Mouse (Mus musculus) intestine, postnatal 0 days (tissue): ENCODE data around the gene 1700024G13Rik. TPM values are rescaled to one million over a fixed set of nuclear protein-coding genes. Genes with fewer than 3 reads are reported as not detected.

Experiments
- ATAC-seq: fragments of 200-750 bp; cut with Nextera tagmentation; 2 replicates; pipeline ENCODE4 v1.8.0; 2017; ENCODE audit warnings: mild to moderate bottlenecking, moderate TSS enrichment, moderate library complexity
- H3K27ac ChIP-seq: fragments of 300-500 bp; sonication (generic); 2 replicates; pipeline ENCODE4 v1.5.1; 2014; ENCODE audit warnings: mild to moderate bottlenecking, low read depth, low read length, moderate library complexity
- H3K27me3 ChIP-seq: fragments of 300-500 bp; sonication (generic); replicated peaks from 2 replicates; pipeline ENCODE4 v1.6.1; 2014; ENCODE audit warnings: low read length, mixed read lengths; ENCODE audit not compliant: control insufficient read depth, insufficient read depth
- H3K36me3 ChIP-seq: fragments of 300-500 bp; sonication (generic); 2 replicates; pipeline ENCODE4 v1.6.1; 2014; ENCODE audit warnings: mild to moderate bottlenecking, moderate library complexity; ENCODE audit not compliant: control insufficient read depth, insufficient read depth
- H3K4me1 ChIP-seq: fragments of 300-500 bp; sonication (generic); replicated peaks from 2 replicates; pipeline ENCODE4 v1.6.1; 2014; ENCODE audit warnings: antibody characterized with exemption, low read length, mixed read lengths; ENCODE audit not compliant: control insufficient read depth, insufficient read depth
- H3K4me2 ChIP-seq: fragments of 300-500 bp; sonication (generic); replicated peaks from 2 replicates; pipeline ENCODE4 v1.6.1; 2014; ENCODE audit warnings: low read depth, mild to moderate bottlenecking, moderate library complexity
- H3K4me3 ChIP-seq: fragments of 300-500 bp; sonication (generic); 2 replicates; pipeline ENCODE4 v1.5.1; 2014; ENCODE audit warnings: low read depth, low read length
- H3K9ac ChIP-seq: fragments of 300-500 bp; sonication (generic); 2 replicates; pipeline ENCODE4 v1.6.1; 2014; ENCODE audit warnings: mild to moderate bottlenecking, low read depth, low read length
- H3K9me3 ChIP-seq: fragments of 300-500 bp; sonication (generic); 2 replicates; pipeline ENCODE4 v1.6.1; 2016; ENCODE audit warnings: mixed run types; ENCODE audit not compliant: control insufficient read depth
- CTCF ChIP-seq: sonication (generic); IDR thresholded peaks from 2 replicates; pipeline ENCODE4 v1.5.1; 2016; ENCODE audit warnings: low read depth, mild to moderate bottlenecking, control low read depth, antibody characterized with exemption, moderate library complexity
- WGBS: fragments of 180-500 bp; shearing (Covaris S2); extraction: QIAGEN DNeasy Blood & Tissue Kit; methylation state at CpG from one replicate; pipeline ENCODE4 v1.1.7; 2014; 5-methylcytosine and 5-hydroxymethylcytosine counted together
- polyA plus RNA-seq: library from polyadenylated mRNA; unstranded; fragments of >200 nt; fragmentation: Nextera tagmentation; extraction: Ambion mirVana; gene quantifications from 2 replicates; pipeline ENCODE4 v1.2.1, GENCODE M21; 2015

The 1700024G13Rik gene
- polyA plus RNA-seq, 1 experiment from 2014 or later, result 0.14 TPM

DNA sequence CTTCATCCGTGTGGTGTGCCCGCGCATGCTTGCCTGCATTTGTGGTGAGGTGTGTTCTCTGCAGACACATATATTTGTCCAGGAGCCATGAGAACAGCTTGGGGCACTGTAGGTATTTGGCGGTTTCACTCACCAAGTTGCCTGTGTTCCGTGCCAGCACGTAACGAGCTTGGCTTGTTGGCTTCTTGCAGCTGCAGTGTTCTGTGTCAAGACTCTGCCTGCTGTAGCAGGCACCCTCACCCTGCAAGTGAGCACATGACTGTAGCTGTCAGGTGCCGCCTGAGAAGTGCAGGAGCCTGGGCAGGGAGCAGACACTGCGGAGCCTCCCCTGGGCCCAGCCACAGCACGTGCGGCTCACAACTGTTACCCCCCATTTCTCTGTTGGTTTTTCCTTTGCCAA is 51.6 kb downstream of the 1700024G13Rik start:
- 84% methylated on average over 11 of the region's 11 CpGs for WGBS
- Histone ChIP-seq H3K27me3 (no peaks in the 10 kb centered on the region), H3K4me3 (no peak overlapping the region), H3K4me1 (no peaks in the 10 kb centered on the region), H3K9ac (no peak overlapping the region), H3K9me3 (no peaks in the 10 kb centered on the region), H3K36me3 (peaks cover 16% of the 10 kb centered on the region; the same call in 1 of the 2 replicates), H3K4me2 (no peak overlapping the region), H3K27ac (no peak overlapping the region)
- TF ChIP-seq CTCF, result no peak
- no peak for ATAC-seq

DNA sequence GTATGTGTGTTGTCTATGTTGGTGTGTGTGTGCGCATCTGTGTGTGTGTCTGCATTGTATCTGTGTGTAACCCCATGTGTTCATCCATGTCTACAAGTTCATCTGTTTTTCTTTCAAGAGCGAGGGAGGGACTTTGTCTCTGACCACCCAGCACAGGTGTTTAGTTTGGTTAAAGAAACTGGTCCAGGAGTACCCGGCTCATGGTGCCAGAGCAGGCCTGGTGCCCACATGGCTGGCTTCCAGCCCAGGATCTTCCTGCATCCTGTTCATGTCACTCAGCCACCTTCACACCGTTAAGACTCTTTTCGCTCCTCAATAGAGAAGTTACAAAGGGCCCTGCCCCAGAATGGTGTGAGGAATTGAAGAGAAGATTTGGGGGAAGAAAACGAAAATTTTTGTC is 52.2 kb downstream of the 1700024G13Rik start:
- no peak for ATAC-seq
- H3K36me3 ChIP-seq, result peaks cover 13% of the 10 kb centered on the region; the same call in 1 of the 2 replicates
- no peak for TF ChIP-seq CTCF
- no peak overlapping the region for H3K4me2 ChIP-seq
- no peak overlapping the region for H3K4me3 ChIP-seq
- no peak overlapping the region for H3K27ac ChIP-seq
- H3K4me1 ChIP-seq, result no peaks in the 10 kb centered on the region
- WGBS, result 79% methylated on average over 6 of the region's 6 CpGs
- H3K27me3 ChIP-seq, result no peaks in the 10 kb centered on the region
- no peak overlapping the region for H3K9ac ChIP-seq
- no peaks in the 10 kb centered on the region for H3K9me3 ChIP-seq

GRCm38 (mm10) chr14:32332515-32333445 is 55.4 kb downstream of the 1700024G13Rik start:
- Histone ChIP-seq H3K4me2 (no peak overlapping the region), H3K9me3 (no peaks in the 10 kb centered on the region), H3K4me3 (no peak overlapping the region), H3K9ac (no peak overlapping the region), H3K27ac (no peak overlapping the region), H3K27me3 (0 out of 2 replicates have a peak, but pooled peaks cover 3% of the 10 kb centered on the region), H3K4me1 (no peaks in the 10 kb centered on the region), H3K36me3 (peaks cover 9% of the 10 kb centered on the region; the same call in 1 of the 2 replicates)
- no peak for ATAC-seq
- TF ChIP-seq CTCF, result no peak
- 88% methylated on average over 20 of the region's 20 CpGs for WGBS

DNA sequence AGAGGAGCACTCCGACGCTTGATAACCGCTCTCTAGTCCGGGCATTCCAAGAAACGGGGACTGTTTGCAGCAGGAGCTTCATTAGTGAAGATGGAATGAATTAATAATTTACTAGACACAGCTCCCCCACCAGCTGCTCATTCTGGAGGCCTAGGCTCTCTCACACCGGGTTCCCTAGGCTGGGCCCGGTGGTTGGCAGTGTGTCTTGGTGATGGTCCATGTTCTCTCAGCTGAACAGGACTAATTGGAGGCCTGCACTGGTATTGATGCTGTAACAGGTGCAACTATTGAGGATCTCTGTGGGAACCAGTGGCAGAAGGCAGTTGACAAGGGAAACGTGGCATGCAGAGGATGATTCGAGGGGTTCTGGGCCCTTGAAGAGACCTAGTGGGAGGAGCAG is 60.8 kb downstream of the 1700024G13Rik start:
- no peak overlapping the region for H3K4me2 ChIP-seq
- no peak for ATAC-seq
- no peak overlapping the region for H3K9ac ChIP-seq
- no peak for TF ChIP-seq CTCF
- no peaks in the 10 kb centered on the region for H3K9me3 ChIP-seq
- WGBS, result 67% methylated on average over 9 of the region's 9 CpGs
- no peaks in the 10 kb centered on the region for H3K36me3 ChIP-seq
- H3K4me3 ChIP-seq, result no peak overlapping the region
- H3K4me1 ChIP-seq, result no peaks in the 10 kb centered on the region
- H3K27me3 ChIP-seq, result 0 out of 2 replicates have a peak, but pooled peaks cover 3% of the 10 kb centered on the region
- no peak overlapping the region for H3K27ac ChIP-seq

Other genes with a start within 250 kb of the 1700024G13Rik start
- not detected in 2 replicates for gene Msmb, start 246.4 kb downstream of the 1700024G13Rik start, polyA plus RNA-seq
- 239 and 254 TPM in 2 replicates for gene Ncoa4, start 228.5 kb downstream of the 1700024G13Rik start, polyA plus RNA-seq
- 196 and 209 TPM in 2 replicates for gene Timm23, start 186.5 kb downstream of the 1700024G13Rik start, polyA plus RNA-seq
- gene Parg, start 186.4 kb downstream of the 1700024G13Rik start, polyA plus RNA-seq, result 15.7 and 19.7 TPM in 2 replicates
- 11.1 and 13.3 TPM in 2 replicates for gene Ogdhl, start 66.4 kb downstream of the 1700024G13Rik start, polyA plus RNA-seq
- gene Slc18a3, start 76.5 kb upstream of the 1700024G13Rik start, polyA plus RNA-seq, result 5.5 and 5.8 TPM in 2 replicates
- gene Chat, start 77.6 kb upstream of the 1700024G13Rik start, polyA plus RNA-seq, result 0.52 and 0.64 TPM in 2 replicates
- 7.7 and 8.4 TPM in 2 replicates for gene Ercc6, start 125.1 kb upstream of the 1700024G13Rik start, polyA plus RNA-seq
- gene Prrxl1, start 211.0 kb upstream of the 1700024G13Rik start, polyA plus RNA-seq, result 0.14 and 0.26 TPM in 2 replicates